In genomic region chr2:18068071-18068796, GRCm38 (mm10) we compare ENCODE assay signal across 25 mouse cellular contexts. TPM values are rescaled to one million over a fixed set of nuclear protein-coding genes. Genes with fewer than 3 reads are reported as not detected.
DNase-seq lines count a peak whose midpoint lies in the region; ATAC-seq and TF ChIP-seq lines count a peak whose summit lies in the region.
"Had no signal": no experiment of that assay in that cellular context is flagged by ENCODE, and none has a peak within 500 bp of the region (broad histone marks: within the 10 kb centered on the region; RNA-seq: fewer than 3 reads in every experiment).

No protein-coding gene starts in this region.

- 91% methylated on average over 4 of the region's 4 CpGs for WGBS in kidney, embryonic 14.5 days

- TF ChIP-seq POLR2A in MEL (IDR thresholded peaks at IDR 0.05; ENCODE audit: control insufficient read depth in 1 of 2, insufficient read depth in 1 of 2, low read depth in 1 of 2, low read length in 2 of 2, poor library complexity in 1 of 2): peak in 1 of 2 experiments; percentile 2; a peak in 1 of 4 replicates

- no peaks in the 10 kb centered on the region for H3K27me3 ChIP-seq in kidney, embryonic 14.5 days (ENCODE audit: control insufficient read depth, insufficient read depth, low read length)
- H3K27me3 ChIP-seq in MEL (ENCODE audit: control insufficient read depth in 1 of 2, insufficient read depth in 2 of 2, low read length in 2 of 2): no peaks in the 10 kb centered on the region
- H3K27me3 ChIP-seq: CH12.LX; hindbrain, embryonic 13.5 days; limb, embryonic 13.5 days; liver, embryonic 15.5 days; neural tube, embryonic 12.5 days had no signal

- no peak for TF ChIP-seq CTCF in MEL (IDR thresholded peaks at IDR 0.05 in 2 of 3, conservative IDR thresholded peaks at IDR 0.05 in 1 of 3; ENCODE audit: control insufficient read depth in 1 of 3, insufficient read depth in 1 of 3, low read depth in 2 of 3, low read length in 3 of 3, poor library complexity in 1 of 3, severe bottlenecking in 1 of 3)

- DNase-seq in kidney, adult 11 months: peak; percentile 81
- no peak for DNase-seq in MEL (ENCODE audit: low read depth, low spot score)
- peak; percentile 73 to 77 for DNase-seq in kidney, adult 8-10 months
- DNase-seq in kidney, postnatal 25 days: peak; percentile 64 to 88
- no peak for DNase-seq in adrenal gland, adult 18-20 months (ENCODE audit: low spot score in 2 of 2)
- DNase-seq in spleen, adult 18-20 months: no peak
- DNase-seq: adrenal gland, adult 8-10 months; B cell, adult 2 months; cerebellum, adult 18-20 months; cerebellum, postnatal 14 days; forebrain, postnatal 0 days; gastrocnemius, adult 2 months; heart, postnatal 14 days; midbrain, embryonic 14.5 days; right cerebral cortex, postnatal 25 days had no signal

- H3K4me3 ChIP-seq in kidney, embryonic 14.5 days (ENCODE audit: low read length): no peak overlapping the region
- no peak overlapping the region for H3K4me3 ChIP-seq in MEL (ENCODE audit: control insufficient read depth in 1 of 2, insufficient read depth in 1 of 2, low read depth in 2 of 2, low read length in 2 of 2)
- H3K4me3 ChIP-seq: gastrocnemius, adult 2 months; heart, embryonic 10.5 days; hindbrain, embryonic 13.5 days; limb, embryonic 13.5 days; liver, embryonic 15.5 days; neural tube, embryonic 12.5 days had no signal

- H3K4me2 ChIP-seq in kidney, embryonic 14.5 days (replicated peaks; ENCODE audit: low read depth, low read length): no peak overlapping the region
- H3K4me2 ChIP-seq: hindbrain, embryonic 13.5 days; limb, embryonic 13.5 days; liver, embryonic 15.5 days; neural tube, embryonic 12.5 days had no signal

- H3K79me2 ChIP-seq in MEL (ENCODE audit: control insufficient read depth, insufficient read depth, low read length, poor library complexity): peaks cover 49% of the 10 kb centered on the region

- ATAC-seq in kidney, embryonic 14.5 days (ENCODE audit: low FRiP score, low TSS enrichment): no peak
- ATAC-seq: forebrain, postnatal 0 days; lung, postnatal 0 days had no signal

- peaks cover 26% of the 10 kb centered on the region for H3K36me3 ChIP-seq in kidney, embryonic 14.5 days (ENCODE audit: control insufficient read depth, insufficient read depth, low read length)
- H3K36me3 ChIP-seq in MEL (ENCODE audit: control insufficient read depth in 1 of 2, insufficient read depth in 2 of 2, low read length in 2 of 2): peaks cover 26 to 31% of the 10 kb centered on the region in 2 experiments

- no peaks in the 10 kb centered on the region for H3K9me3 ChIP-seq in kidney, embryonic 14.5 days (ENCODE audit: control insufficient read depth, low read length)
- no peaks in the 10 kb centered on the region for H3K9me3 ChIP-seq in MEL (replicated peaks; ENCODE audit: insufficient read depth, low read length)
- H3K9me3 ChIP-seq: G1E; heart, embryonic 10.5 days; hindbrain, embryonic 13.5 days; limb, embryonic 13.5 days; liver, embryonic 15.5 days; neural tube, embryonic 12.5 days had no signal

- H3K27ac ChIP-seq in kidney, embryonic 14.5 days (ENCODE audit: low read depth, low read length): no peak overlapping the region
- H3K27ac ChIP-seq in MEL (ENCODE audit: control insufficient read depth, low read depth, low read length): no peak overlapping the region
- H3K27ac ChIP-seq: gastrocnemius, adult 2 months; heart, embryonic 10.5 days; hindbrain, embryonic 13.5 days; limb, embryonic 13.5 days; liver, embryonic 15.5 days; macrophage; neural tube, embryonic 12.5 days had no signal

- TF ChIP-seq EP300 in MEL (IDR thresholded peaks at IDR 0.05; ENCODE audit: low read depth in 1 of 2, low read length in 2 of 2): no peak

- H3K4me1 ChIP-seq in kidney, embryonic 14.5 days (ENCODE audit: control insufficient read depth, insufficient read depth, low read length): peaks cover 6% of the 10 kb centered on the region; the same call in 1 of the 2 replicates
- peaks cover 4 to 8% of the 10 kb centered on the region in 2 experiments; a peak in 3 of 4 replicates for H3K4me1 ChIP-seq in MEL (ENCODE audit: control insufficient read depth in 1 of 2, insufficient read depth in 2 of 2, low read length in 2 of 2)

- no peak overlapping the region for H3K9ac ChIP-seq in kidney, embryonic 14.5 days (ENCODE audit: low read depth, low read length)
- H3K9ac ChIP-seq in MEL (ENCODE audit: control insufficient read depth, low read depth, low read length, poor library complexity, severe bottlenecking): peak overlapping the region; percentile 18; the same call in 1 of the 2 replicates
- H3K9ac ChIP-seq: forebrain, postnatal 0 days; hindbrain, embryonic 13.5 days; limb, embryonic 13.5 days; liver, embryonic 15.5 days; neural tube, embryonic 12.5 days had no signal

- no peak for TF ChIP-seq RAD21 in MEL (IDR thresholded peaks at IDR 0.05; ENCODE audit: low read depth, low read length)

TF ChIP-seq in MEL, 35 proteins besides CTCF, POLR2A, EP300 and RAD21:
- peak; percentile 64 for TF ChIP-seq ZNF384 (IDR thresholded peaks at IDR 0.05; ENCODE audit: low read depth, low read length)
- no peak for TF ChIP-seq MYB (IDR thresholded peaks at IDR 0.05; ENCODE audit: low read depth, low read length)
TF ChIP-seq in MEL: peak in this region for 1.

RNA-seq across cellular contexts. Expression of gene Mllt10, which starts 13.2 kb away (rescaled TPM):
- 58.7 and 74.9 TPM in 2 replicates for polyA plus RNA-seq in kidney, embryonic 14.5 days (2014; fragmentation: Nextera tagmentation; extraction: Ambion mirVana)
- total RNA-seq in MEL (2012; rRNA removed): 33.3 and 35.1 TPM in 2 replicates
- polyA plus RNA-seq in MEL (2012; ENCODE audit: insufficient read depth in 1 of 2, insufficient read length in 2 of 2, low read depth in 1 of 2, low replicate concordance in 2 of 2, missing spikeins in 1 of 2): 10 to 100 TPM in 1 of 2 experiments, not detected in 1; 64.1 TPM
- total RNA-seq in adrenal gland, adult 18-20 months (2021): 10 to 100 TPM; 41.4 to 44.8 TPM

RNA-seq across cellular contexts. Expression of gene Skida1, which starts 19.4 kb away (rescaled TPM):
- polyA plus RNA-seq in kidney, embryonic 14.5 days (2014; fragmentation: Nextera tagmentation; extraction: Ambion mirVana): 10.5 and 11.4 TPM in 2 replicates
- total RNA-seq in MEL (2012; rRNA removed): 0.12 and 0.13 TPM in 2 replicates
- under 1 TPM in 1 of 2 experiments, not detected in 1; 0.88 TPM for polyA plus RNA-seq in MEL (2012; ENCODE audit: insufficient read depth in 1 of 2, insufficient read length in 2 of 2, low read depth in 1 of 2, low replicate concordance in 2 of 2, missing spikeins in 1 of 2)
- total RNA-seq in adrenal gland, adult 18-20 months (2021): 1 to 10 TPM; 1.6 to 2.0 TPM
- polyA plus RNA-seq: macrophage had no signal

RNA-seq across cellular contexts. Expression of gene A930004D18Rik, which starts 30.7 kb away (rescaled TPM):
- polyA plus RNA-seq in kidney, embryonic 14.5 days (2014; fragmentation: Nextera tagmentation; extraction: Ambion mirVana): 9.4 and 10.0 TPM in 2 replicates
- 0.39 TPM in 2 replicates for total RNA-seq in MEL (2012; rRNA removed)
- polyA plus RNA-seq in MEL (2012; ENCODE audit: insufficient read depth in 1 of 2, insufficient read length in 2 of 2, low read depth in 1 of 2, low replicate concordance in 2 of 2, missing spikeins in 1 of 2): 1 to 10 TPM in 1 of 2 experiments, not detected in 1; 1.8 TPM
- 1 to 10 TPM; 1.4 to 2.3 TPM for total RNA-seq in adrenal gland, adult 18-20 months (2021)

Comparison
In these comparisons a context has a peak if more than half of its experiments do, and no peak if none do; other contexts are left out.
1. DNase-seq: peak in kidney, adult 11 months (single experiment), kidney, adult 8-10 months (2 of 2) and kidney, postnatal 25 days (2 of 2); none in MEL (single experiment), adrenal gland, adult 18-20 months (0 of 2) and spleen, adult 18-20 months (0 of 2).